Mouse (Mus musculus) cortical plate, adult 2 months (tissue): Measurements from ENCODE around the gene Miox. TPM values are rescaled to one million over a fixed set of nuclear protein-coding genes. Genes with fewer than 3 reads are reported as not detected.
A peak's percentile ranks its signal among the peaks of the same experiment; 100 is the strongest.

Experiments
- H3K27ac ChIP-seq: fragments of 200-500 bp; 2 replicates; pipeline ENCODE4 v1.5.1; 2012; ENCODE audit warnings: low read length, control low read depth, inconsistent platforms; ENCODE audit not compliant: insufficient read depth
- H3K4me1 ChIP-seq: fragments of 200-500 bp; 2 replicates; pipeline ENCODE4 v1.6.1; 2011; ENCODE audit warnings: low read length; ENCODE audit not compliant: control insufficient read depth, insufficient read depth
- H3K4me3 ChIP-seq: fragments of 200-500 bp; 2 replicates; pipeline ENCODE4 v1.5.1; 2011; ENCODE audit warnings: mild to moderate bottlenecking, low read length, control low read depth; ENCODE audit not compliant: insufficient read depth
- CTCF ChIP-seq: fragments of 200-500 bp; IDR thresholded peaks from 2 replicates; pipeline ENCODE4 v1.5.1; 2011; ENCODE audit warnings: mild to moderate bottlenecking, control low read depth, low read length; ENCODE audit not compliant: insufficient read depth; ENCODE audit errors: extremely low read depth
- POLR2A ChIP-seq: fragments of 200-500 bp; IDR thresholded peaks from 2 replicates; pipeline ENCODE4 v1.6.1; 2011; ENCODE audit warnings: mild to moderate bottlenecking, low read length, control low read depth; ENCODE audit not compliant: insufficient read depth; ENCODE audit errors: extremely low read depth
- polyA plus RNA-seq: library from polyadenylated mRNA; depleted of rRNA; stranded (reverse); fragments of >200 nt; gene quantifications from 2 replicates; pipeline ENCODE4 v1.2.3, GENCODE M21; 2012

The Miox gene
- polyA plus RNA-seq, 1 experiment, result not detected

GRCm38 (mm10) chr15:89314107-89314506 is 20.1 kb upstream of the Miox start:
- H3K27ac ChIP-seq, result peak overlapping the region; percentile 72; the same call in 1 of the 2 replicates
- TF ChIP-seq CTCF (no peak), POLR2A (no peak)
- peaks cover 18% of the 10 kb centered on the region for H3K4me1 ChIP-seq
- H3K4me3 ChIP-seq, result peak overlapping the region; percentile 79

GRCm38 (mm10) chr15:89314511-89315189 is 19.5 kb upstream of the Miox start:
- Histone ChIP-seq H3K4me1 (peaks cover 14% of the 10 kb centered on the region), H3K27ac (peak overlapping the region; percentile 72)
- TF ChIP-seq POLR2A (no peak), CTCF (no peak)

GRCm38 (mm10) chr15:89315190-89315731 is 18.9 kb upstream of the Miox start, which contains the start of gene Sbf1:
TSS of gene Sbf1 (minus strand) at chr15:89315311.
- peak within 1 kb of the TSS; percentile 72 for H3K27ac ChIP-seq
- H3K4me3 ChIP-seq, result peak within 1 kb of the TSS; percentile 79
- TF ChIP-seq CTCF, result no peak
- TF ChIP-seq POLR2A, result peak; percentile 63
- H3K4me1 ChIP-seq, result peaks cover 11% of the 10 kb centered on the region; the same call in 1 of the 2 replicates

More at GRCm38 (mm10) chr15:89314511-89315189, 19.5 kb upstream of the Miox start:
- peak overlapping the region; percentile 79 for H3K4me3 ChIP-seq

- Histone ChIP-seq H3K27ac (no peak overlapping the region), H3K4me3 (no peak overlapping the region), H3K4me1 (peaks cover 6% of the 10 kb centered on the region; the same call in 1 of the 2 replicates)
- TF ChIP-seq POLR2A (no peak), CTCF (no peak)
Observed at GRCm38 (mm10) chr15:89316146-89316545, 18.1 kb upstream of the Miox start.

- TF ChIP-seq POLR2A (no peak), CTCF (no peak)
Observed at GRCm38 (mm10) chr15:89321264-89321663, 12.9 kb upstream of the Miox start.

GRCm38 (mm10) chr15:89322670-89323522 is 11.3 kb upstream of the Miox start, which contains the start of gene Adm2:
TSS of gene Adm2 (plus strand) at chr15:89322720.
- Histone ChIP-seq H3K4me1 (no peaks in the 10 kb centered on the region), H3K4me3 (no peak within 1 kb of the TSS), H3K27ac (no peak within 1 kb of the TSS)
- TF ChIP-seq CTCF (no peak), POLR2A (no peak)

More at GRCm38 (mm10) chr15:89321264-89321663, 12.9 kb upstream of the Miox start:
- Histone ChIP-seq H3K27ac (no peak overlapping the region), H3K4me1 (no peaks in the 10 kb centered on the region), H3K4me3 (no peak overlapping the region)

GRCm38 (mm10) chr15:89323656-89324055 is 10.5 kb upstream of the Miox start:
- H3K27ac ChIP-seq, result no peak overlapping the region
- no peaks in the 10 kb centered on the region for H3K4me1 ChIP-seq
- no peak overlapping the region for H3K4me3 ChIP-seq
- TF ChIP-seq CTCF, result no peak
- TF ChIP-seq POLR2A, result no peak

GRCm38 (mm10) chr15:89326441-89326840 is 7.8 kb upstream of the Miox start:
- TF ChIP-seq POLR2A (no peak), CTCF (no peak)
- Histone ChIP-seq H3K4me3 (no peak overlapping the region), H3K4me1 (no peaks in the 10 kb centered on the region), H3K27ac (no peak overlapping the region)

GRCm38 (mm10) chr15:89334774-89335537 is 758 bp downstream of the Miox start:
- TF ChIP-seq POLR2A (no peak), CTCF (no peak)
- H3K4me3 ChIP-seq, result no peak overlapping the region
- H3K4me1 ChIP-seq, result no peaks in the 10 kb centered on the region

More at GRCm38 (mm10) chr15:89334774-89335537, 758 bp downstream of the Miox start:
- H3K27ac ChIP-seq, result no peak overlapping the region
